Mouse (Mus musculus) lung, embryonic 14.5 days (tissue): ENCODE measurements around the gene Phldb2. TPM values are rescaled to one million over a fixed set of nuclear protein-coding genes. Genes with fewer than 3 reads are reported as not detected.

Source experiments
- ATAC-seq: fragments of 200-750 bp; cut with Nextera tagmentation; 2 replicates; pipeline ENCODE4 v1.8.0; 2017; ENCODE audit warnings: mild to moderate bottlenecking, moderate TSS enrichment, moderate library complexity; ENCODE audit not compliant: insufficient read depth
- DNase-seq: peaks from one replicate; pipeline ENCODE4 v3.0.0-alpha.2; 2015
- H3K27ac ChIP-seq: fragments of 300-500 bp; sonication (generic); 2 replicates; pipeline ENCODE4 v1.5.1; 2014; ENCODE audit warnings: low read depth, mild to moderate bottlenecking, moderate library complexity
- H3K27me3 ChIP-seq: fragments of 300-500 bp; sonication (generic); 2 replicates; pipeline ENCODE4 v1.6.1; 2014; ENCODE audit warnings: low read length, control low read depth; ENCODE audit not compliant: insufficient read depth
- H3K36me3 ChIP-seq: fragments of 300-500 bp; sonication (generic); 2 replicates; pipeline ENCODE4 v1.6.1; 2014; ENCODE audit warnings: control low read depth; ENCODE audit not compliant: insufficient read depth
- H3K4me1 ChIP-seq: fragments of 300-500 bp; sonication (generic); 2 replicates; pipeline ENCODE4 v1.6.1; 2014; ENCODE audit warnings: antibody characterized with exemption, control low read depth; ENCODE audit not compliant: insufficient read depth
- H3K4me2 ChIP-seq: fragments of 300-500 bp; sonication (generic); 2 replicates; pipeline ENCODE4 v1.6.1; 2014; ENCODE audit warnings: mild to moderate bottlenecking
- H3K4me3 ChIP-seq: fragments of 300-500 bp; sonication (generic); 2 replicates; pipeline ENCODE4 v1.5.1; 2014; ENCODE audit warnings: low read depth, low read length
- H3K9ac ChIP-seq: fragments of 300-500 bp; sonication (generic); 2 replicates; pipeline ENCODE4 v1.6.1; 2014
- H3K9me3 ChIP-seq: fragments of 300-500 bp; sonication (generic); 2 replicates; pipeline ENCODE4 v1.6.1; 2016; ENCODE audit warnings: low read depth, low read length, control low read depth
- CTCF ChIP-seq: IDR thresholded peaks from 2 replicates; pipeline ENCODE4 v1.5.1; 2016; ENCODE audit warnings: antibody characterized with exemption, low read depth
- WGBS: fragments of 180-500 bp; shearing (Covaris S2); extraction: QIAGEN DNeasy Blood & Tissue Kit; methylation state at CpG from one replicate; pipeline ENCODE4 v1.1.7; 2014; 5-methylcytosine and 5-hydroxymethylcytosine counted together
- polyA plus RNA-seq: library from polyadenylated mRNA; unstranded; fragments of >200 nt; fragmentation: Nextera tagmentation; extraction: Ambion mirVana; gene quantifications from 2 replicates; pipeline ENCODE4 v1.2.1, GENCODE M21; 2014

The Phldb2 gene
- polyA plus RNA-seq, 1 experiment from 2014 or later: 48.0 TPM

DNA sequence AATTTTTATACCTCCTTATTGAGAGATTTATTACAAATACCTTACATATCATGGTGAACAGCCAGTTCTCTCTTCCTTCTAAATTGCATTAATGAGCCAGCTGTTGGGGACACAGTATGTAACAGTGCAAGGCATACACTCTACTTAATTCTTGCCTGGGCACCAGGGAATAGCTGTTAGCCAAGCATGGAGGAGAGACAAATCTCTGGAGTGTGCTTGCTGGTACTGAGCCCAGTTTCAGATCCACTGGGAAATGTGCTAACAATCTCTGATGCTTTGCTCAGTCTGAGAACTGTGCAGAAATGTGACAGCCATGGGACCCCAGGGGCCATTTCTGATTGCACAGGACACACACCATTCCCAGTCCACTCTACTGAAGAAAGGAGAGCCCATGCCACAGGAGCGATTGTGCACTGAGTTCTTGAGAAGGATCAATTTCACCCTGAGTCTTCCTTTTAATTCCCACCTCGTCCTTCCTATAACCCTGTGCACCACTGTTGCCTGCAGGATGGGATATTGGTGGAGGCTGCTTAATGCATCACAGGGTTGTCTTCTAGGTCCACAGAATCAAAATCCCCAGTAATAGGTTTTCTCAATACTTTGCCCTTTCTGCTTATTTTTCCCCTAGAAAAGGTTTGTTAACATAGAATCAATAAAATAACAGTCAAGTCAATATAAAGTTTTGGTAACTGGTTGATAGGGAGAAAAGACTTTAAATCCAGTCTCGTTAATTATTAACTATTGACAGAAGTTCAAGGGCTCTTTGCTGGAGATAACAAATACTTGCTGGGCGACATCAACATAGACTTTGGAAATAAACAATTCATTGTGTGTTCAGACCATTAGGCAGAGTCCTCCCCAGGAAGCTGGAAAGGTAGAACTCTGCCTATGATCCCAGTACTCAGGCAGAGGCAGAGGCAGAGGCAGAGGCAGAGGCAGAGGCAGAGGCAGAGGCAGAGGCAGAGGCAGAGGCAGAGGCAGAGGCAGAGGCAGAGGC, 31.5 kb upstream of the Phldb2 start:
- H3K27me3 ChIP-seq: no peaks in the 10 kb centered on the region
- ATAC-seq: no peak
- H3K9me3 ChIP-seq: no peaks in the 10 kb centered on the region
- H3K36me3 ChIP-seq: no peaks in the 10 kb centered on the region
- no peak for TF ChIP-seq CTCF
- no peaks in the 10 kb centered on the region for H3K4me1 ChIP-seq
- H3K27ac ChIP-seq: no peak overlapping the region
- H3K4me2 ChIP-seq: no peak overlapping the region
- WGBS: 58% methylated on average over 4 of the region's 4 CpGs
- no peak for DNase-seq
- H3K4me3 ChIP-seq: no peak overlapping the region
- H3K9ac ChIP-seq: no peak overlapping the region

DNA sequence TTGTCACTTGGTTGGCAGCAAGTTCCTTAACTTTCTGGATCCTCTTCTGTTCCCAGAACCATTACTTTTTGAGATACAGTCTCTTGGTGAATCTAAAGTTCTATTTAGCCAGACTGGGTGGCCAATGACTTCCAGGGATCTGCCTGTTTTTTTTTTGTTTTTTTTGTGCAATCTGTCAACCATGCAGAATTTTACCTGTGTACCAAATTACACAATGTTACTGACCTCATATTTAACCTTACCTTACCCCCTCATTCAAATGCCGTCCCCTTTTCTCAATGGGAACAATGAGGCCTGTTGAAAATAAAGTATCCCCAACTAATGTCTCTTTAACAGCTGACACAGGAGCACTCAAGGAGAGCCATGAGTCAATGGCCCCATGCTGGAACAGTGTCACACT, 22.9 kb upstream of the Phldb2 start:
- H3K27me3 ChIP-seq: no peaks in the 10 kb centered on the region
- H3K9me3 ChIP-seq: no peaks in the 10 kb centered on the region
- no peaks in the 10 kb centered on the region for H3K36me3 ChIP-seq
- no peak overlapping the region for H3K4me3 ChIP-seq
- no peak overlapping the region for H3K27ac ChIP-seq
- no peak for TF ChIP-seq CTCF
- 91% methylated on average over 1 of the region's 1 CpGs for WGBS
- H3K4me1 ChIP-seq: no peaks in the 10 kb centered on the region
- no peak overlapping the region for H3K9ac ChIP-seq
- ATAC-seq (no peak), DNase-seq (no peak)
- no peak overlapping the region for H3K4me2 ChIP-seq

DNA sequence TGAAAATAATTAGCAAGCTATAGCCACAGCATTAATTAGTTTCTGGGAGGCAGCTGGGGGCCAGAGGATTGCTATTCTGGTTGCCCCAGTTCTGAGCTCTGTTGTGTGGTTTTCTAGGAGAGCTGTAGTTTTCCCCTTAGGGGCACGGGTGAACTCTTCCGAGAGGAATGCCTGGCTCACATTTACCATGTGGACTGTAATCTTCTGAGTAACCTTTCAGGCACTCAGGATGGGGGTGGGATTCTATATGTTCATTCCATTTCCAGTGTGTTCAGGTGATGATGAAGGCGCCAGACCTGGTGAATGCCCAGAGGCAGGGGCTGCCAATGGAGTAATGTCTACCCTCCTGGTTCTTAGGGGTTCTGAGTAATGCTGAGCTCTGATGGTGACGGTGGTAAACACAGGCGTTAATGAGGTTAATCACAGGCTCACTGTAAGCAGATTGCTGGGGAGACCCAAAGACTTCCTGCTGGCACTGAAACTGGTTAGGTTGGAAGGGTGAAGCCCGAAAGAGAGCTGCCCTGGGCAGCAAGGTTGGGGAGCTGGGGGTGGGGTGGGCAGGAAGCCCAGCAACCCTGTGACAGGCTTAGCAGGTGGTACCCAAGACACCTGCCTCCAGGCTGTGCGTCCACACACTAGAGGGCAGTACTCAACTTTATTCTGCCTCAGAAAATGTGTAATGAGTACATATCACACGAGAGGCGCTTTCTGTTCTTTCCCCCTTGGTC, 20.7 kb upstream of the Phldb2 start:
- H3K4me1 ChIP-seq: no peaks in the 10 kb centered on the region
- H3K9ac ChIP-seq: no peak overlapping the region
- H3K36me3 ChIP-seq: no peaks in the 10 kb centered on the region
- no peak overlapping the region for H3K4me2 ChIP-seq
- H3K27ac ChIP-seq: no peak overlapping the region
- H3K4me3 ChIP-seq: no peak overlapping the region
- no peaks in the 10 kb centered on the region for H3K27me3 ChIP-seq
- DNase-seq: peak; percentile 36
- WGBS: 53% methylated on average over 9 of the region's 9 CpGs
- ATAC-seq: no peak; the same call in 1 of the 2 replicates
- TF ChIP-seq CTCF: peak; percentile 41
- H3K9me3 ChIP-seq: no peaks in the 10 kb centered on the region

DNA sequence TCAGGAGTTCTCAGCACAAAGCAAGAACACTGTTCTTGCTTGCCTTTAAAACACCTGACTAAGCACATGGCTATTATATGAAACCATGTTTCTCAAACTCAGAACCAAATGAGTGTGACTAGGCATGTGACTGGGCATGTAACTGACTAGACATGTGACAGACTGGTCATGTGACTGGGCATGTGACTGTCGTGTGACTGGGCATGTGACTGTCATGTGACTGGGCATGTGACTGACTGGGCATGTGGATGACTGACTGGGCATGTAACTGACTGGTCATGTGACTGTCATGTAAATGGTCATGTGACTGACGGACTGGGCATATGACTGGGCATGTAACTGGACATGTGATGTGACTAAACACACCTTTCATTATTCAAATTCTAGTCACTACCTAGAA, 16.8 kb upstream of the Phldb2 start:
- H3K9ac ChIP-seq: no peak overlapping the region
- no peaks in the 10 kb centered on the region for H3K4me1 ChIP-seq
- no peak overlapping the region for H3K27ac ChIP-seq
- WGBS: 85% methylated on average over 2 of the region's 2 CpGs
- no peak for TF ChIP-seq CTCF
- no peaks in the 10 kb centered on the region for H3K9me3 ChIP-seq
- no peak overlapping the region for H3K4me2 ChIP-seq
- ATAC-seq (no peak), DNase-seq (no peak)
- H3K36me3 ChIP-seq: no peaks in the 10 kb centered on the region
- H3K4me3 ChIP-seq: no peak overlapping the region
- H3K27me3 ChIP-seq: no peaks in the 10 kb centered on the region

DNA sequence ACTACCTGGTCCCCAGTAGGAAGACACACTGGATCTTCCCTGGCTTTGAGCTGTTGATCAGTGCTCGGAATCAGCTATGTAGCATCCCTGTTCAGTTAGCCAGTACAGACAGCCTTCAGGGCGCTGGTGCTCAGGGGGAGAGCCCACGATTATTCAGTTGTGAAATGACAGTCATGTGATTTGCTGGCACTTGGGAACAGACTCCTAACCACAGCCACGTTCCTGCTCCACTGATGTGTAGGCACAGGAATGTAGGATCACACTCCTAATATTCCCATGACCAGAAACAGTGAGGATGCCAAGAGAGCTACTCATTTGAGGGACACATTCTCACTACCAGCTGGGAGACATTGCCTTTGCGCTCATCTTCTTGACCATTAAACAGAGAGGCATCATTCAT, 15.3 kb upstream of the Phldb2 start:
- 63% methylated on average over 5 of the region's 5 CpGs for WGBS
- H3K4me2 ChIP-seq: no peak overlapping the region
- H3K9ac ChIP-seq: no peak overlapping the region
- no peak overlapping the region for H3K4me3 ChIP-seq
- no peak for TF ChIP-seq CTCF
- H3K27me3 ChIP-seq: no peaks in the 10 kb centered on the region
- no peak for DNase-seq
- H3K36me3 ChIP-seq: no peaks in the 10 kb centered on the region
- H3K4me1 ChIP-seq: no peaks in the 10 kb centered on the region
- ATAC-seq: no peak
- no peak overlapping the region for H3K27ac ChIP-seq
- no peaks in the 10 kb centered on the region for H3K9me3 ChIP-seq

DNA sequence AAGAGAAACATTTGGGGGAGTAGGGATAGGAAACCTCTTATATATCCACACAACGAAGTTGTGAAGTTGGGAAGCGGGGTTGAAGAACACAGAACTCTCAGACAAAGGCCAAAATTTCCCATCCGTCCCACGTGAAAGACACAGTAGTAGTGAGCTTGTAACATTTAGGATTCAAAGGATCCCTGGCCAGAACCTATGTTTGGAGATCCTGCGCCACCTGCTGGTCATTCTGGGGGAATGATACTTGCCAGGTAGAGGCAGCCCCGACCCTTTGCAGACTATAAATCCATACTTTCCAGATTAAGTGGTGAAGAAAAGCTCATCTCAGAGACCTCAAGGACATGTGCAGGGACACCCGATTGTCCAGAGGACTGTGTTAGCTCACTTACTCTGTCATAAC, 14.1 kb upstream of the Phldb2 start:
- no peaks in the 10 kb centered on the region for H3K27me3 ChIP-seq
- WGBS: 5% methylated on average over 7 of the region's 7 CpGs
- no peak overlapping the region for H3K9ac ChIP-seq
- H3K4me1 ChIP-seq: 0 out of 2 replicates have a peak, but pooled peaks cover 3% of the 10 kb centered on the region
- no peak overlapping the region for H3K4me3 ChIP-seq
- peak; percentile 93 for DNase-seq
- H3K27ac ChIP-seq: no peak overlapping the region
- no peaks in the 10 kb centered on the region for H3K9me3 ChIP-seq
- peak; percentile 98 for TF ChIP-seq CTCF
- peak; percentile 84 for ATAC-seq
- H3K4me2 ChIP-seq: no peak overlapping the region
- no peaks in the 10 kb centered on the region for H3K36me3 ChIP-seq

DNA sequence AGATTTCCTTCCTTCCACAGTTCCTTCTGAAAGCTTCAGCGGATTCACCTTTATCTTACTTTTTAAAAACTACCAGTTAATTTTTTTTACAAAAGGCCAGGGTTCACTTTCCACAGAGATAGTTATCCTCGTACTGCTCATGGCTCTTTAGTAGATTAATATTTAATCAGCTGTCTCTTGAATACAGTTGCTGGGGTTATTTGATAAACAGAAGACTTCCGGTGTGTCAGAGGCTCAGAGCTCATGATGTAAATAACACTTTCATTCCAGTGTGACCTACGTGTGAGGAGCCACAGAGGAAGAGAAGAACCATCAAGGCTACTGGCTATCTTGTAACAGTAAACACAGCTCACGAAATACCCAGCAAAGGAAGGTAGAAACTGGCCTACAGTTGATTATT, 13.2 kb upstream of the Phldb2 start:
- no peaks in the 10 kb centered on the region for H3K27me3 ChIP-seq
- H3K4me3 ChIP-seq: no peak overlapping the region
- no peak overlapping the region for H3K27ac ChIP-seq
- no peak overlapping the region for H3K9ac ChIP-seq
- H3K9me3 ChIP-seq: no peaks in the 10 kb centered on the region
- H3K36me3 ChIP-seq: no peaks in the 10 kb centered on the region
- TF ChIP-seq CTCF: no peak
- H3K4me1 ChIP-seq: 0 out of 2 replicates have a peak, but pooled peaks cover 3% of the 10 kb centered on the region
- no peak for ATAC-seq
- 21% methylated on average over 5 of the region's 5 CpGs for WGBS
- peak; percentile 32 for DNase-seq
- H3K4me2 ChIP-seq: no peak overlapping the region
